Mouse (Mus musculus) NIH3T3 (cell line): ENCODE measurements around the gene Hmga1.

Source experiments
- DNase-seq: peaks from one replicate; pipeline ENCODE4 v3.0.0-alpha.2; 2012; ENCODE audit warnings: low read depth

Gene Hmga1

DNA sequence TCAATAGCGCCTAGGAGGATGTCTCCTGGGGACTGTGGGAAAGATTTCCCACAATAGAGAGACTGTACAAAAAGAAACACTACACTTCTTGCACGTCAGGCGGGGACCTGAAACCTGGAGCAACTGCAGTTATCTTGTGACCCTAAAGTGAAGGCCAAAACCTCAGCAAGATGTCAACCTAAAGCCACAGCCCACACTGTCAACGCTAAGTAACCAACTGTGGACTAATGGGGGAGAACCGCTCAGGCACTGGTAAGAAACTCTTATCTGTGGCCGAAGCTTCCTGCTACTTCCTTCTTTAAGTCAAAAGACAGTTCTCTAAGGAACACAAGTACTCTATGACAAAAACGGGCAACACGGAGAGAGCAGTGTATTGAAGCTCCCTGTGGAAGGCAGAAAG, 31.9 kb downstream of the Hmga1 start:
- no peak for DNase-seq

DNA sequence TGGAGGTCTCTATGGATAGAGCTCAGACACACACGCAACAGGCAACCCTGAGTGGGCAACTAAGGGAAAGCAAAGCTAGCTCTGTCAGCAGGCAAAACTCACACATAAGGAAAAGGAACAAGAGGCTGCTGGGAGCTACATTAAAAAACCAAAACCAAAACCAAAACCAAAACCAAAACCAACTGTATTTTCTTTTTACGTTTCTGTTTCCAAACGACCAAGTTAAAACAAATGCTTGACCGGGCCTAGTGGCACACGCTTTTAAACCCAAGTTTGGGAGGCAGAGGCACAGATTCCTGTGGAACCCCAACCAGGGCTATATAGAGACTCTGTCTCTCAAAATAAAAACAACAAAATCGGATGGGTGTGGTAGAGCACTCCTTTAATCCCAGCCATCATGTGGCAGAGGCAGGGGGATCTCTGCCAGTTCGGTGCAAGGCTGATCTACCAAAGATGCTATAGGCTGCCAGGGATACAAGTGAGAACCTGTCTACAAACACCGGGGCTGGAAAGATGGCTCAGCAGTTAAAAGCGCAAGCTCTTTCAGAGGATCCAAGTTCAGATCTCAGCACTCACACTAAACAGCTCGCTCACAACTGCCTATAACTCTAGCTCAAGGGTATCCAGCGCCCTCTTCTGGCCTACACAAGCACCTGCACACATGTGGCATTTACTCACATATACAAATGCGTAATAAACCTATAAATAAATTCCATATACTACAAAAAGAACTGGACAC, 35.7 kb downstream of the Hmga1 start:
- peak; percentile 31 for DNase-seq

GRCm38 (mm10) chr17:27592565-27592910, 36.2 kb downstream of the Hmga1 start:
- DNase-seq: no peak

DNA sequence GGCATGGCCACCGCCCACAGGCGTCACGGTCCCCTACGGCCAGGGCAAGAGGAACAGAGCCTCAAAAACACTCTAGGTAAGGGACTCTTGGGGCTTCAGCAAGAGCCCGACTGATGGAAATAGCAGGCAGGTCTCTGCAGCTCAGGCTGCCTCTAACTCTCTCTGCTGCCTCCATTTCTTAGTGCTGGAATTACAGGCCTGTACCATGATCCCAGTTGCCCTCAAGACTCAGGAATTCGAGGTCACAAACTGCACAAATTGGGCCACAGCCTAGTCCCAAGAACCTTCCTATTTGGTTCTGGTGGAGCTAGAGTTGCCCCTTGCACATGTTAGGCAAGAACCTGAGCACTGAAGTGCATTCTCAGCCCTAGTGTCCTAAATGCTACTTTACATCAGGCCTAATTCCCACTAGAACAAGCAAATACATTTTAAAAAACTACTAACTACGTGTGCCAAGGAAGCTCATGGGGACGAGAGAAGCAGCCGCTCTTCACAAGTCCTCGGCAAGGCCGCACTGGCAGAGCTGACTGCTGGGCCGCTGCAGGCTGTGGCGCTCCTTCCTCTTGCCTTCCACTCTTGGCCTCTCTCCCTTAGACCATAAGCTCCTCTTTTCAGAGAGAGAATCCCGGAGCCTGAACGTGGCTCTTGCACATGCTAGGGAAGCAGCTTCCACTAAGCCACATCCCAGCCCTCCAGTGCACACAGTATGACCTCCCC, 39.5 kb downstream of the Hmga1 start:
- DNase-seq: no peak

DNA sequence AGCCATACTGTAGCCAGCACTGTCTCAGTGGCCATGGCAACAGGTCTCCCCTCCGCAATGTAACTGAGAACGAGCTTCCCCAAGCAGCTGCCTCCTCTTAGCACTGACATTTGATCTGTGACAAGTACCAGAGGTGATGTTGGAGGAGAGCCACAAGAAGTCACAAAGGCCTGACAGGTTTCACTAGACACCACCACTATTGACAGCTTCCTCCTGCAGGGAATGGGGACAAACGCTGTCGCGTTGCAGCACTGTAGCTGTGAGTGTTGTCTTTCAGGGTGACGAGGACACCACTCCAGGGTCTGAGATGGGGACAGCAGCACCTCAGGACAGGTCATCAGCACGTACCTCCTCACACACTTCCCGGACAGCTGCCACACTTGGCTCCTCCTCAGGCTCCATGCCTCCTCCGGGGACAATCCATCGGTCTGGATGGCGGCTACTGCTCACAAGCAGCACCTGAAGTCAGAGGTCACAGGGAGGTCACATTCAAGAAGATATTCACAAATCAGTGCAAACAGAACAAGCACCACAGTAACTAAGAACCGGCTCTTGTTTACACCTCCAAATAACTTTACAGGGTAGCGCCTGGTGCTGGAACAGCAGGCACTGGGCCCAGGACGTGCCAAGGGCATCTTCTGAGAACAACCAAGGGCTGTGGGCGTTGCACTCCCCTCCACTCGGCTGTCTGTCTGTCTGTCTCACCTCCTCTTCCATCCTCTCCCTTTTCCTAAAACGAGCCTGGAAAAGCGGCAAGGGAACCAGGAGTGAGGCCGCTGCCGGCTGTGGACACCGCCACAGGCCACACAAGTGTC, 40.3 kb downstream of the Hmga1 start:
- no peak for DNase-seq

GRCm38 (mm10) chr17:27600286-27600685, 44.0 kb downstream of the Hmga1 start:
- DNase-seq: no peak

- no peak for DNase-seq
These were observed 44.6 kb downstream of the Hmga1 start for GRCm38 (mm10) chr17:27600869-27601268.

- no peak for DNase-seq
These were observed 46.7 kb downstream of the Hmga1 start for GRCm38 (mm10) chr17:27603036-27603435.

- DNase-seq: no peak
These were observed 47.4 kb downstream of the Hmga1 start for GRCm38 (mm10) chr17:27603522-27604234.

- peak; percentile 58 for DNase-seq
These were observed 53.3 kb downstream of the Hmga1 start for GRCm38 (mm10) chr17:27609576-27609975.

DNA sequence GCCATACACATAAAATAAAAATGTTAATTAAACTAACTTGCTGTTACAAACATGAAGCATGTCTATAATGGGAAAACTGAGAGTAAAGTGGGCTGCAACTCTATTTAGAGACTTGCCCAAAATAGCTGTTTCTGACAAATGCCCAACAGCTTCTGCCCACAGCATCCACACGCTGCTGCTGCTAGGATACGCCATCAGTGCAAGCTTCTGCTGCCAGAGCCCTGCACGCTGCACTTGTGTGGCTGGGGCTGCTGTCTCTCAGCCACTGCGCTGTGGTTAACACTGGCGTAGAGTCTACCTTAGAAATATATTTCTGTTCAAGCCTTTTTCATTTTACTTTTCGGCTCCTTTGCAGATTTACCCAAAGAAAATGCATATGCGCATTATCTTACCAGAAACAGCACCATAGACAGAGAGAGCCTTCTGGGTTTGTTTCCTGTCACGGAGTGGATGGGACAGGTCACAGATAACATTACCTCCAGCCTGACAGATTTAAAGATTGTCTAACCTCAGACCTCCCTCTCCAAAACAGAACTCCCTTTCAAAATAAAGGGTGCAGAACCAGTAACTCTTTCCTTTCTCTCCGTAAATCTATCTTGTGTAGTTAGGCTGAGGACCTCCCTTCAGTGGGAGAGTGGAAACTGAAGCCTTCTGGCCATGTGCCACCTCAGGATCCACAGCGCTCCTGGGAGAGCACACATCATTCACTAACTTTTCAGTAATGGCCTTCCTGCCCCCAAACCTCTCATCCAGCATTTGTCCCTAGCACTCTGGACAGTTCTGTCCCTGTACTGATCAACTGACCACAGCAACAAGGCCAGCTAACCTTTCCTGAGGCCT, 54.6 kb downstream of the Hmga1 start:
- no peak for DNase-seq

DNA sequence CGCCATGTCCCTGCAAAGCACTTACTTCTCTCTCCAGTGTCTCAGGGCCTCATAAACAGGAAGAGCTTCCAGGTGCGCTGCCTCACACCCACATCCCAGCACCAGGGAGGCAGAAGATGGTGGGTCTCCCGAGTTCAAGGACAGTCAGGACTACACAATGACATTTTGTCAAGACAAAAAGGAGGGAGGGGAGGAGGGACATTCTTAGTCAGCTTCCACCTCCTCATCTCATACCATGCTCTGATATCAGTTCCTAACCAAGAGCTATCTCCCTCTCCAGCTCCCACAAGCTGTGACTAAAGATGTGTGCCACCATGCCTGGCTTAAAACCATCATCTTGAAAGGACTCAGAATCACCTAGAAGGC, 55.2 kb downstream of the Hmga1 start:
- no peak for DNase-seq

DNA sequence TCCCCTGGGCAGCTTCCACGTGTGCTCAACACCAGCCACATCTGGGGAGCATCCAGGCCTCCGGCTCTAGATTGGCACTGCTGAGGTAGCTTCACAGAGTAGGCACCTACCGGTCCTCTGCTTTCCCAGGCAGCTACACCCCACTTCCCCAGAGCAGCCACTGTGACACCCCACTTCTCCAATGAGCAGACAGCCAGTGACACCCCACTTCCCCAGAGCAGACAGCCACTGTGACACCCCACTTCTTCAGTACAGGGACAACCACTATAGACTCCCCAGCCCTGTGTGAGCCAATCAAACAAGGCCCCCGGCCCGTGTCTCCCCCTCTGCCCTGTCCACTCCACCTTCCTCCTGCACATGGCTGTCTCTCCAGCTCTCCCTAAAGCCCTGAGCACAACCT, 55.7 kb downstream of the Hmga1 start:
- DNase-seq: no peak

- DNase-seq: no peak
These were observed 56.7 kb downstream of the Hmga1 start for GRCm38 (mm10) chr17:27613016-27613415.
